Mouse (Mus musculus) telencephalon, adult 2 months (tissue): ENCODE data around the gene 1700003E16Rik.

ENCODE experiments used
- DNase-seq: peaks from one replicate; pipeline ENCODE4 v3.0.0-alpha.2; 2011; ENCODE audit warnings: low read depth, low spot score

Gene 1700003E16Rik

DNA sequence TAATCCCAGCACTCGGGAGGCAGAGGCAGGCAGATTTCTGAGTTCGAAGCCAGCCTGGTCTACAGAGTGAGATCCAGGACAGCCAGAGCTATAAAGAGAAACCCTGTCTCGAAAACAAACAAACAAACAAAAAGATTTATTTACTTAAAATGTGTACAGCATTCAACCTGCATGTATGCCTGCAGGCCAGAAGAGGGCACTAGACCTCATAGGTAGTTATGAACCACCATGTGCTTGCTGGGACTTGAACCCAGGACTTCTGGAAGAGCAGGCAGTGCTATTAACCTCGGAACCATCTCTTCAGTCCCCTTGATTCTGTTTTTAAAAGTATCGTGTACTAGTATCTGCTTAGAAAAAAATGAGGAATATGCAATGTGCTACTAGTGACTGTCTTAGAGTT, 28.8 kb upstream of the 1700003E16Rik start:
- DNase-seq: no peak

- no peak for DNase-seq
These were observed 24.7 kb upstream of the 1700003E16Rik start for GRCm38 (mm10) chr6:83131469-83132034.

DNA sequence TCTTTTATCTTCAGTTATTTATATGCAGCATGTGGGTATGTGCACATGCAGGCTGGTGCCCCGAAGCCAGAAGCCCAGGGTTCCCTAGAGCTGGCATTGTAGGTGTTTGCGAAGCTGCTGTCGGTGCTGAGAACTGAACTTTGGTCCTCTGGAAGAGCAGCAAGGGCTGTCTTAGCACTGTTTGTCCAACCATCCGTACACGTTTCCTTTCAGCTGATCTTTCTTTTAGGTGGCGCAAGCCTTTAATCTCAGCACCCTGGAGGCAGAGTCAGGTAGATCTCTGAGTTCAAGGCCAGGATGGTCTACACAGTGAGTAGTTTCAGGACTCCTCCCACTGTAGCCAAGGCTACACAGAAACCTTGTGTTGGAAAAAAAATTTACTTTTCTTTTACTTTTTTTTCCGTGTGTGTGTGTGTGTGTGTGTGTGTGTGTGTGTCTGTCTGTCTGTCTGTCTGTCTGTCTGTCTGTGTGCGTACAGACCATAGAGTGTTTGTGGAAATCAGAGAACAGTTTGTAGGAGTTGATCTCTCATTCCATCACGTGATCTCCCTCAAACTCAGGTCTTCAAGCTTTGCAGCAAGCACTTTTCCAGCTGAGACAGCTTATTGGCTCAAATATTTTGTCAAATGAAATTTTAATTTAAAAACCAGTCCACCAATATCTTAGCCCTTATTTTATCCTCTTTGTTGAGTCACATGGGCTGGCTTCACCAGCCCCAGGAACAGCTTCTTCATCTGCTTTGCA, 23.9 kb upstream of the 1700003E16Rik start:
- DNase-seq: no peak

DNA sequence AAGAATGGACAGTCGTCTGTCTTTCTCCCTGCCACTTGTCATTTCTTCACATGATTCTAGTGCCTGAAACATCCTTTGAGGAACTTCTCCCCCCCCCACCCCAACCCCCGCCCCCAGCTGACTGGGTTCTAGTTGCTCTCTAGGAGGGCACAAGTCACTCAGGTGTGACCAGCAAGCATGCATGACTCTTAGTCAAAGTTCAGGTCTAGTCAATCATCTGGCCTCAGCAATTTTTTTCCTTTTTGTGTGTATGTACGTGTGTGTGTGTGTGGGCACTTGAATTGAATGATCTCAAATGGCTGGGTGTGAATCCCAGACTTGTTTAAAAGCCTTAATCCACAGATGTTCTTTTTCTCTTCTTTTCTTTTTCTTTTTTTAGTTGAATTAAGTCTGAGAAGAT, 22.0 kb upstream of the 1700003E16Rik start:
- no peak for DNase-seq

- no peak for DNase-seq
These were observed 21.2 kb upstream of the 1700003E16Rik start, which contains the start of gene Rtkn for GRCm38 (mm10) chr6:83134951-83135513. Gene Rtkn (plus strand): TSS chr6:83135463.

DNA sequence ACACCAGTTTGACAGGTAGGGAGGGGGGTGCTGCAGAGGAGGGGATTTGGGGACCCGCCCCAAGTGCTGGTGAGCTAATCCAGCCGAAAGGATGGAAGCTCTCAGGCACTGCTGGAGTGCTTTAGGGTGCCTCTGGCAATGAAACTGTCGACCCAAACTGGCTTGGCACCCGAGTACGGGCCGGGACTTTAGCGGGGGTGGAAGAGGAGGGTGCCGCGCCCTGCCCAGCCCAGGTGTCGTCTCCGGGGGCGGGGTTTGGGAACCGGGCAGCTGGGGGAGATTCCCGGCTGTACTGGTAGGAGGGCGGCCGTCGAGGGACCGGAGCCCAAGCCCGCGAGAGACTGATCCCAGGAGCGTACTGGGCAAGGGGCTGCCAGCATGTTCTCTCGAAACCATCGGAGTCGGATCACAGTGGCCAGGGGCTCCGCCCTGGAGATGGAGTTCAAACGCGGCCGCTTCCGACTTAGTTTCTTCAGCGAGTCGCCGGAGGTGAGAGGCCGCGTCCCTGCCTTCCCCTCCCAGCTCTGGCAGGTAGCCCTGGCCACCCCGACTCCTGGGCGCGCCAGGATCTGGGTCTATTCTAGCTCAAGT, 20.5 kb upstream of the 1700003E16Rik start:
- DNase-seq: no peak

GRCm38 (mm10) chr6:83136291-83136880, 19.8 kb upstream of the 1700003E16Rik start:
- DNase-seq: no peak

DNA sequence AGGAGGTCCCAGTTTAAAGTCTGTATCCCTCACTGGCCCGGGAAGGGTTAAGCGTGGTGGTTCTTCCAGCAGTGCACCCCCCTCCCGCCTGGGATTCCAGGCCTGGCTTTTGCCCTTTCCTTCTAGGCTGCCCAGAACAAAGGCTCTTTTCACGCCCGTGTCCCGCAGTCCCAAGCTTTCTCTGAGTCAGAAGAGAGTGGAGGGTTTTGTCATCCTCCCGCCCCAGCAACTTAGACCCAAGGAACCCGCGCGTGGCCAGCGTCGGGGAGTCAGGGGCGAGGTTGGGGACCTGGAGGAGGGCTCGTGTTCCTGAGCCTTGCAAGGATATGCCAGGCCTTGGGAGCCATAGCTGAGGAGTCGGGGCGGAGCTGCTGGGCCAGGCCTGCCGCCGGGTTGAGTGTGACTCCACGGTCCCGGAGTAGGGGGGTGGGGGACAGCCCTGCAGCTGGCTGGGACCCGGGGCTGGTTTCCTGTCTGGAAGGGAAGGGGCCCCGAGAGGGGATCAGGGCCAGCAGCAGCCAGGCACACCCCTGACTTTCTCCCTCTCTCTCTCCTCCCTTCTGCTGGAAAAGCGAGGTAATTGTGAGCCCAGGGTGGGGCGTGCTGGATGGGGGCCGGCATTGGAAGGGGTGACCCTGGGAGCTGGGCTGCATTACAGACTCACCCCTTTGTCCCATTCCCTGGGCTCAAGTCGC, 19.2 kb upstream of the 1700003E16Rik start:
- DNase-seq: peak; percentile 59

DNA sequence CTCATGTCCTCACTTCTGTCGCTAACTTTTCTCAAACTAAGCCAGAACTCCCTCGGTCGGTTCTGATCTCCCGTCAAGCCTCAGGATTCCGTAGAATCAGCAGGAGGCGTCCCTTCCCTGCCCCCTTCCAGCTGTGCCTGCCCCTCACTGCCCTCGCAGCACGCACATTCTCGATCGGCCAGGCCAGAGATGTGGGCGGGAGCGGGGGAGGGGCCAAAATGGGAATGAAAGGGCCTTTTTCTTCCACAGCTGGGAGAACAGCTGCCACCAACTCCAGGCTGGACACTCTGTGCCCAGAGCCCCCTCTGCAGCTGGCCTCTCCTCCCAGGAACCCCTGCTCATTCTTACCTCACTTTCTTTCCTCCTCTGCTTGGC, 18.6 kb upstream of the 1700003E16Rik start:
- peak; percentile 64 for DNase-seq

GRCm38 (mm10) chr6:83138056-83138455, 18.1 kb upstream of the 1700003E16Rik start:
- no peak for DNase-seq

GRCm38 (mm10) chr6:83140044-83140443, 16.2 kb upstream of the 1700003E16Rik start:
- no peak for DNase-seq

- DNase-seq: no peak
These were observed 14.6 kb upstream of the 1700003E16Rik start for GRCm38 (mm10) chr6:83141636-83142035.

- DNase-seq: peak; percentile 32
These were observed 13.9 kb upstream of the 1700003E16Rik start for GRCm38 (mm10) chr6:83142211-83142731.

DNA sequence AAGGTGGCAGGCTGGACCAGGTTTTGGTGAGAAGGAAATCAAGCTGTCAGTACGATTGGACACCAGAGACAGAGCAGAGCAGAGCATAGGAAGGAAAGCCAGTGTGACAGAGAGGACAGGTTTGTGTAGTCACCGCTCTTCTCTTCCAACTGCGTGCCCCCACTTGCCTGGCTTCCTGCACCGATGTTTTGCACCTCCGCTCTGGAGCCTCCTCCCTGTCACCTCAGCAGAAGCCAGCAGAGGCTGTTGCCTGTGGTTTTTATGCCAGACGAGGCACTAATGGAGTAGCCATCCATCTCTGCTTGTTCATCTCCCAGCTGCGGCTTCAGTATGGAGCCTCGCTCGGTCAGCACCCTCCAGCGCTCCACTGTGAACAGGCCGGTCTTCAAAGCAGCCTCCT, 13.3 kb upstream of the 1700003E16Rik start:
- peak; percentile 26 for DNase-seq

GRCm38 (mm10) chr6:83145209-83145608, 11.0 kb upstream of the 1700003E16Rik start:
- DNase-seq: no peak

DNA sequence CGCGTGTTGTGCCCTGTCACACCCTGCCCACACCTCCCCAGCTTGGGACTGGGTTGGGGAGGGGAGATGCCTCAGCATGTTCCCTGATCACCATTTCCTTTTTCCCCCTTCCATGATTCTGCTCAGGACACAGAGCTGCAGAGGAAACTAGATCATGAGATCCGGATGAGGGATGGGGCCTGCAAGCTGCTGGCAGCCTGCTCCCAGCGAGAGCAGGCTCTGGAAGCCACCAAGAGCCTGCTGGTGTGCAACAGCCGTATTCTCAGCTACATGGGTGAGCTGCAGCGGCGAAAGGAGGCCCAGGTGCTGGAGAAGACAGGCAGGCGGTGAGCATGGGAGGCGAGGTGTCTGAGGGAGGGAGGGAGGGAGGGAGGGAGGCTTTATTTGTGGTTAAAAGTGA, 10.4 kb upstream of the 1700003E16Rik start:
- peak; percentile 18 for DNase-seq

GRCm38 (mm10) chr6:83147280-83147679, 8.9 kb upstream of the 1700003E16Rik start:
- DNase-seq: no peak

DNA sequence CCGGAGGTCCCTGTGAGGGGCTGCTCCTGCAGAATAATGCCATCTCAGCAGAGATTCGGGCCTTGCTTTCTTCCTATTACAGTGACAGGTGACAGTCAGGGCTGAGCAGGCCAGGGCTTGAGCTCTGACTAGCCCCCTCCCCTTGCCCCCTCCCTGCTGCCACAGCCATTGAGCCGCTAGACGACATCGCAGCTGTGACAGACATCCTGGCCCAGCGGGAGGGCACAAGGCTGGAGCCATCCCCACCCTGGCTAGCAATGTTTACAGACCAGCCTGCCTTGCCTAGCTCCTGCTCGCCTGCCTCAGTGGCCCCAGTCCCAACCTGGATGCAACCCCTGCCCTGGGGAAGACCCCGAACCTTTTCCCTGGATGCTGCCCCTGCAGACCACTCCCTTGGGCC, 4.5 kb upstream of the 1700003E16Rik start:
- DNase-seq: no peak

DNA sequence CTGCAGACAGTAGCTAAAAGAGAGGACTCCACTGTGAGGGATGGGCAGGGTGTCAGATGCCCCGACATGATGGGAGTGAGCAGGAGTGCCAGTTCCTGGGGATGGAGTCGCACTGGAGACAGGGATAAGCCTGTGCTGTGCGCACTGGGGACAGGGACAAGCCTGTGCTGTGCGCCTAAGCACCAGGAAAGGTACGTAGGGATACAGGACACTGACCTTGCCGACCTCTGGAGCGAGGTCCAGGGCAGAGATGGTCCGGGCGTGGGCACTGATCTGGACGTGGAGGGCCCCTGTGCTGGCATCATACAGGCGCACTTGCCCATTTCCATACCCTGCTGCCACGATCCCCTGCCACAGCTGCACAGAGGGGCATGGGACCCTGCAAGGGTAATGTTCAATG, 3.2 kb upstream of the 1700003E16Rik start:
- DNase-seq: no peak

GRCm38 (mm10) chr6:83153485-83153884, 2.7 kb upstream of the 1700003E16Rik start:
- DNase-seq: no peak

DNA sequence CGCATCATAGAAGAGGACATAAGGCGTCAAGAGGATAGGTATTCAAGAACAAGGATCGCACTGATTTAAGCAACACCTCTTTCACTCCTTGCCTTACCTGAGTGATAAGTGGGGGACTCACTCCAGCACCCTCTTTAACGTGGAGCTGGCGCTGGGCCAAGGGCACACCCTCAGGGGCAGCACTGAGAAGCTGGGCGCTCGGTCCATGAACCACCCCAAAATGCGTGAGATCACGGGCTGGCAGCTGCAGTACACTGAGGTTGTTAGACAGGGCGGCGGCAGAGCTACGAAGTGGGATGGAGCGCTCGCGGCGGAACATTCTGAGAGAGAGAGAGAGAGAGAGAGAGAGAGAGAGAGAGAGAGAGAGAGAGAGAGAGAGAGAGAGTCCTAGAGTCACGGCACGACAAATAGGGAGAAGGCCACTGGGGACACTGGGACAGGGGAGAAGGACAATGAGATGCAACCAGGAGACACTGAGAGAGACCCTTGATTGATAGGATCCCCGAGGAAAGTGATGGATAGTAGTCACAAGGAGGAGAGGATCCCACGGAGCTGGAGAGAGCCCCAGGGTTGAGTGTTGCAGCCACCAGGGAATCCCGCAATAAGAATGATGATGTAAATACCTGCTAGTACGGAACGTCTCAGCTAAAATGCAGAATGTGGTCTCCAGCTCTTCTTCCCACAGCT, 509 bp upstream of the 1700003E16Rik start:
- DNase-seq: no peak
